Mouse (Mus musculus) skeletal muscle tissue, postnatal 0 days (tissue): ENCODE measurements around the gene Enpp4. TPM values are rescaled to one million over a fixed set of nuclear protein-coding genes. Genes with fewer than 3 reads are reported as not detected.

Experiments used
- polyA plus RNA-seq: library from polyadenylated mRNA; unstranded; fragments of >200 nt; fragmentation: Nextera tagmentation; extraction: Ambion mirVana; gene quantifications from 2 replicates; pipeline ENCODE4 v1.2.1, GENCODE M21; 2015

Gene Enpp4
- polyA plus RNA-seq, result 4.9 and 6.0 TPM in 2 replicates

DNA sequence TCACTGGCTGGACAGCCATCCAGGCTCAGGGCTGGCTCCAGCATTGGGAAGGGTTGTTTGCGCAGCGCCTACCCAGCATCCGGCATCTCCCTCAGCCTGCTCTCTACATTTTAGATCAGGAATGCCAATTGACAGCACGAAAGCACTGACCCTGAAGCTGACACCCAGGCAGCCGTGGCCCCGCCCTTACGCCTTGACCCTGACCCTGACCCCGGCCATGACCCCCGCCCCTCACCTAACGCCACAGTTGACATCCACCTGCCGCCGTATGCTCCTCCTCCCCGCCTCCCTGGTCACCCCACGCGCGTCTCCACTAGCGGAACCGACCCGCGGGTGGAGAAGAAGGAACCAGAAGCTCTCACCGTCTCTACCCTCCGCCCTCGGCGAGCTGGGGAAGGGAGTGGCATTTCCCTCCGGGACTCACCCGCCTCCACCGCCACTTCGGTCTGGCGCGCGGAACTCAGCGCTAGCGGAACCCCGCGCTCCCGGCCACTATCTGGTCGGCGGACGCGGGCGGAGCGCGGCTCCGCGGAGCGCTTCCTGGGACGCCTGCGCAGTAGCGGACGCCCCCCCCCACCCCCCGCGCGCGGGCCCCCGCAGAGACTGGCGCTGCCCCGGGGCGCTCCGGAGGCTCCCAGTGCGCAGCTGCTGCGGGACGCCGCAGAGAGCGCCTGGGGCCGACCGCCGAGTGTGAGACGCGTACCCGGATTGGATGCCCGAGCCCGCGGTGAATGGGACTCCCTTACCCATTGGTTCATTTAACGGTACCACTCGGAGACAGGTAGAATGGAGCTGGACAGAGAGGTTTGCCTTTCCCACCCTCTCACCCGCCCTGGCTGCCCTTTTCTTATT lies at the start of gene Enpp4:
Gene Enpp4, minus strand, starts transcription at position 523 of the 852 bp plus-strand sequence.

DNA sequence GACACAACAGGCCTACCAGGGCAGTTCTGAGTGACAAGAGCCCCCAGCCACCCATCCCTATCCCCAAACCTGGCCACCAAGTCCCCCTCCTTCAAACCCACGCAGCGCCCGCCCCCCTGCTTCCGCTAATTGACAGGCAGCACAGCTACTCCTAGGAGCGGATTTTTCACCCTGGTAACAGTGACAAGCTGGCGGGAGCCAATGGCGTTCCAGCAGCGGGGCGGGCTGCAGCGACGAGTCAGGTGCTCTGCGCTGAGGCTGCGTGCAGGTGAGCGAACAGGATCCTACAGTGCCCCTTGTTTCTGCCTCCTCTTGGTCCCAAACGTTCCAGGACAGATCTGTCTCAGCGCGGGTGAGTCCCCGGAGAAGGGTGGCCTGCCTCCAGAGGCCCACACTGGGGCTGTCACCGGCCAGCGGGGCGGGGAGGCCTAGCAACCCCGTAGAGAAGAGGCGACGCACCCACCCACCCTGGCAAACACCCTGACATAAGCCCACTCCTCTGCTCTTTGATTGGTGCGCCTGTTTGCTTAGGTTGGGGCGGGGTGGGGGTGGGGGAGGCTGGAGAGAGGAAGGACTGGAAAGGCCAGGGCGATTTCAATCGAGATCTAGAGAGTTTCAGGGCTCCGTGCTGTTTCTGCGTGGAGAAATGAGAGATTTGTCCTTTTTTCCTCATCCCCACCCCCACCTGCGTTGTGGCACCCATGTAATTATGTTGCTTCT lies 26.8 kb downstream of the Enpp4 start, which contains the start of gene Enpp5:
Gene Enpp5, plus strand, starts transcription at position 183 of the 720 bp plus-strand sequence.

Other genes with a start within 250 kb of the Enpp4 start
- 5.1 and 7.4 TPM in 2 replicates for gene Enpp5, start 27.0 kb downstream of the Enpp4 start, polyA plus RNA-seq
- gene Clic5, start 82.8 kb upstream of the Enpp4 start, polyA plus RNA-seq, result 6.2 and 7.8 TPM in 2 replicates